Mouse (Mus musculus) heart, embryonic 16.5 days (tissue): ENCODE data around the gene Kalrn. TPM values are rescaled to one million over a fixed set of nuclear protein-coding genes. Genes with fewer than 3 reads are reported as not detected.
A peak's percentile ranks its signal among the peaks of the same experiment; 100 is the strongest.

Source experiments
- ATAC-seq: fragments of 200-750 bp; cut with Nextera tagmentation; replicated peaks from 2 replicates; pipeline ENCODE4 v1.8.0; 2017; ENCODE audit warnings: moderate number of reproducible peaks; ENCODE audit not compliant: insufficient read depth, low FRiP score; ENCODE audit errors: extremely low read depth
- H3K27ac ChIP-seq: fragments of 300-500 bp; sonication (generic); 2 replicates; pipeline ENCODE4 v1.5.1; 2014; ENCODE audit warnings: mild to moderate bottlenecking, low read length, control low read depth, moderate library complexity
- H3K27me3 ChIP-seq: fragments of 300-500 bp; sonication (generic); 2 replicates; pipeline ENCODE4 v1.6.1; 2014; ENCODE audit warnings: low read length, mixed read lengths; ENCODE audit not compliant: control insufficient read depth, insufficient read depth
- H3K36me3 ChIP-seq: fragments of 300-500 bp; sonication (generic); 2 replicates; pipeline ENCODE4 v1.6.1; 2014; ENCODE audit not compliant: control insufficient read depth, insufficient read depth
- H3K4me1 ChIP-seq: fragments of 300-500 bp; sonication (generic); 2 replicates; pipeline ENCODE4 v1.6.1; 2014; ENCODE audit warnings: low read length, mixed read lengths; ENCODE audit not compliant: control insufficient read depth, insufficient read depth
- H3K4me2 ChIP-seq: fragments of 300-500 bp; sonication (generic); 2 replicates; pipeline ENCODE4 v1.6.1; 2014; ENCODE audit warnings: low read depth, mild to moderate bottlenecking, control low read depth, low read length
- H3K4me3 ChIP-seq: fragments of 300-500 bp; sonication (generic); 2 replicates; pipeline ENCODE4 v1.5.1; 2014; ENCODE audit warnings: mild to moderate bottlenecking, control low read depth, low read length
- H3K9ac ChIP-seq: fragments of 300-500 bp; sonication (generic); 2 replicates; pipeline ENCODE4 v1.6.1; 2014; ENCODE audit warnings: low read length, control low read depth
- H3K9me3 ChIP-seq: fragments of 300-500 bp; sonication (generic); replicated peaks from 2 replicates; pipeline ENCODE4 v1.6.1; 2016; ENCODE audit warnings: low read length; ENCODE audit not compliant: control insufficient read depth
- WGBS: fragments of 180-500 bp; shearing (Covaris S2); extraction: QIAGEN DNeasy Blood & Tissue Kit; methylation state at CpG from one replicate; pipeline ENCODE4 v1.1.7; 2014; 5-methylcytosine and 5-hydroxymethylcytosine counted together
- polyA plus RNA-seq: library from polyadenylated mRNA; unstranded; fragments of >200 nt; fragmentation: Nextera tagmentation; extraction: Ambion mirVana; gene quantifications from 2 replicates; pipeline ENCODE4 v1.2.1, GENCODE M21; 2015

Kalrn gene
- polyA plus RNA-seq = 30.2 and 32.4 TPM in 2 replicates

- WGBS = under 1% methylated on average over 46 of the region's 84 CpGs
- ATAC-seq = peak; percentile 95
- H3K36me3 ChIP-seq = no peaks in the 10 kb centered on the region
These were observed at the start of gene Kalrn for GRCm38 (mm10) chr16:34573151-34573802. TSS of gene Kalrn (minus strand) at chr16:34573532.

GRCm38 (mm10) chr16:34614021-34614420, 40.7 kb upstream of the Kalrn start:
- 73% methylated on average over 2 of the region's 2 CpGs for WGBS
- Histone ChIP-seq H3K4me2 (no peak overlapping the region), H3K4me1 (no peaks in the 10 kb centered on the region), H3K9me3 (no peaks in the 10 kb centered on the region; the same call in 1 of the 2 replicates), H3K27ac (no peak overlapping the region), H3K36me3 (no peaks in the 10 kb centered on the region), H3K27me3 (no peaks in the 10 kb centered on the region), H3K4me3 (no peak overlapping the region), H3K9ac (no peak overlapping the region)
- no peak for ATAC-seq

More at GRCm38 (mm10) chr16:34573151-34573802, at the start of gene Kalrn:
- H3K4me3 ChIP-seq = peak within 1 kb of the TSS; percentile 86
- H3K9me3 ChIP-seq = no peaks in the 10 kb centered on the region; the same call in 1 of the 2 replicates
- H3K27me3 ChIP-seq = peaks cover 7% of the 10 kb centered on the region
- peaks cover 6% of the 10 kb centered on the region for H3K4me1 ChIP-seq
- H3K9ac ChIP-seq = peak within 1 kb of the TSS; percentile 93
- peak within 1 kb of the TSS; percentile 70 for H3K4me2 ChIP-seq
- peak within 1 kb of the TSS; percentile 80 for H3K27ac ChIP-seq

GRCm38 (mm10) chr16:34610137-34610536, 36.8 kb upstream of the Kalrn start:
- H3K36me3 ChIP-seq = no peaks in the 10 kb centered on the region
- no peak overlapping the region for H3K27ac ChIP-seq
- H3K4me1 ChIP-seq = no peaks in the 10 kb centered on the region
- 76% methylated on average over 1 of the region's 1 CpGs for WGBS
- no peaks in the 10 kb centered on the region for H3K27me3 ChIP-seq
- H3K9ac ChIP-seq = no peak overlapping the region
- H3K4me3 ChIP-seq = no peak overlapping the region
- no peaks in the 10 kb centered on the region for H3K9me3 ChIP-seq
- no peak overlapping the region for H3K4me2 ChIP-seq
- no peak for ATAC-seq

GRCm38 (mm10) chr16:34605679-34606078, 32.3 kb upstream of the Kalrn start:
- Histone ChIP-seq H3K4me3 (no peak overlapping the region), H3K36me3 (no peaks in the 10 kb centered on the region), H3K27ac (no peak overlapping the region), H3K4me2 (no peak overlapping the region), H3K4me1 (no peaks in the 10 kb centered on the region), H3K9me3 (no peaks in the 10 kb centered on the region), H3K9ac (no peak overlapping the region), H3K27me3 (no peaks in the 10 kb centered on the region)
- WGBS = 20% methylated on average over 3 of the region's 3 CpGs
- 0 out of 2 replicates have a peak, but pooled peaks have one; percentile 65 for ATAC-seq

- no peaks in the 10 kb centered on the region for H3K4me1 ChIP-seq
- ATAC-seq = no peak
- H3K27ac ChIP-seq = no peak overlapping the region
- no peaks in the 10 kb centered on the region for H3K27me3 ChIP-seq
- no peak overlapping the region for H3K4me2 ChIP-seq
- H3K9me3 ChIP-seq = no peaks in the 10 kb centered on the region
- H3K36me3 ChIP-seq = no peaks in the 10 kb centered on the region
- H3K9ac ChIP-seq = no peak overlapping the region
- no peak overlapping the region for H3K4me3 ChIP-seq
- WGBS = 54% methylated on average over 6 of the region's 6 CpGs
These were observed 30.5 kb upstream of the Kalrn start for GRCm38 (mm10) chr16:34603854-34604253.

GRCm38 (mm10) chr16:34603076-34603475, 29.7 kb upstream of the Kalrn start:
- Histone ChIP-seq H3K9ac (no peak overlapping the region), H3K4me2 (no peak overlapping the region), H3K36me3 (no peaks in the 10 kb centered on the region), H3K4me1 (no peaks in the 10 kb centered on the region), H3K9me3 (no peaks in the 10 kb centered on the region), H3K4me3 (no peak overlapping the region), H3K27me3 (no peaks in the 10 kb centered on the region), H3K27ac (no peak overlapping the region)
- 48% methylated on average over 4 of the region's 4 CpGs for WGBS
- no peak for ATAC-seq

GRCm38 (mm10) chr16:34601954-34602353, 28.6 kb upstream of the Kalrn start:
- WGBS = 56% methylated on average over 4 of the region's 4 CpGs
- no peak for ATAC-seq
- no peak overlapping the region for H3K4me3 ChIP-seq
- no peak overlapping the region for H3K27ac ChIP-seq
- no peaks in the 10 kb centered on the region for H3K9me3 ChIP-seq
- no peak overlapping the region for H3K4me2 ChIP-seq
- no peaks in the 10 kb centered on the region for H3K36me3 ChIP-seq
- H3K9ac ChIP-seq = no peak overlapping the region
- H3K27me3 ChIP-seq = no peaks in the 10 kb centered on the region
- no peaks in the 10 kb centered on the region for H3K4me1 ChIP-seq

- 24% methylated on average over 3 of the region's 3 CpGs for WGBS
- no peaks in the 10 kb centered on the region for H3K9me3 ChIP-seq
- no peak for ATAC-seq
- no peaks in the 10 kb centered on the region for H3K27me3 ChIP-seq
- no peak overlapping the region for H3K9ac ChIP-seq
- H3K36me3 ChIP-seq = no peaks in the 10 kb centered on the region
- H3K27ac ChIP-seq = no peak overlapping the region
- H3K4me3 ChIP-seq = no peak overlapping the region
- H3K4me1 ChIP-seq = no peaks in the 10 kb centered on the region
- H3K4me2 ChIP-seq = no peak overlapping the region
These were observed 22.0 kb upstream of the Kalrn start for GRCm38 (mm10) chr16:34595294-34595693.

GRCm38 (mm10) chr16:34594597-34595262, 21.4 kb upstream of the Kalrn start:
- H3K9ac ChIP-seq = no peak overlapping the region
- no peaks in the 10 kb centered on the region for H3K36me3 ChIP-seq
- no peaks in the 10 kb centered on the region for H3K27me3 ChIP-seq
- WGBS = 65% methylated on average over 8 of the region's 8 CpGs
- H3K4me1 ChIP-seq = no peaks in the 10 kb centered on the region
- ATAC-seq = no peak
- H3K4me2 ChIP-seq = no peak overlapping the region
- H3K9me3 ChIP-seq = no peaks in the 10 kb centered on the region
- no peak overlapping the region for H3K4me3 ChIP-seq
- no peak overlapping the region for H3K27ac ChIP-seq
